Mouse (Mus musculus) myocyte (in vitro differentiated cells): ENCODE data around the gene Hsd17b11.

ENCODE experiments used
- E2F4 ChIP-seq: IDR thresholded peaks from one replicate; pipeline ENCODE4 v1.6.1; 2011; ENCODE audit warnings: mild to moderate bottlenecking, control low read depth, moderate library complexity; ENCODE audit not compliant: insufficient read depth
- MAX ChIP-seq: IDR thresholded peaks from one replicate; pipeline ENCODE4 v1.6.1; 2011; ENCODE audit warnings: low read depth, mild to moderate bottlenecking, control low read depth
- MYOD1 ChIP-seq, 3 experiments: IDR thresholded peaks; one replicate each; pipeline ENCODE4 v1.6.1; 2011; ENCODE audit warnings: control low read depth in 2 of 3, low read depth in 2 of 3, mild to moderate bottlenecking in 2 of 3, moderate library complexity in 1 of 3; ENCODE audit not compliant: insufficient read length in 2 of 3, control insufficient read depth in 1 of 3
- MYOG ChIP-seq, 3 experiments: IDR thresholded peaks; one replicate each; pipeline ENCODE4 v1.6.1; 2011; ENCODE audit warnings: control low read depth in 2 of 3, low read depth in 2 of 3, mild to moderate bottlenecking in 2 of 3; ENCODE audit not compliant: insufficient read length in 2 of 3, control insufficient read depth in 1 of 3, insufficient read depth in 1 of 3
- POLR2A ChIP-seq: IDR thresholded peaks from one replicate; pipeline ENCODE4 v1.6.1; 2011; ENCODE audit warnings: low read depth, mild to moderate bottlenecking, control low read depth, moderate library complexity; ENCODE audit not compliant: insufficient read length
- POLR2AphosphoS2 ChIP-seq: IDR thresholded peaks from one replicate; pipeline ENCODE4 v1.6.1; 2011; ENCODE audit warnings: low read depth, control low read depth; ENCODE audit not compliant: insufficient read length
- TCF12 ChIP-seq: IDR thresholded peaks from one replicate; pipeline ENCODE4 v1.6.1; 2011; ENCODE audit warnings: mild to moderate bottlenecking, control low read depth; ENCODE audit not compliant: poor library complexity, insufficient read depth, severe bottlenecking

- TF ChIP-seq POLR2AphosphoS2: no peak
- no peak for TF ChIP-seq POLR2A
- TF ChIP-seq MAX: no peak
- no peak for TF ChIP-seq MYOD1 (IDR thresholded peaks at IDR 0.05; ENCODE audit: control insufficient read depth in 1 of 3, insufficient read length in 2 of 3, low read depth in 2 of 3)
- no peak for TF ChIP-seq TCF12
- no peak for TF ChIP-seq MYOG (IDR thresholded peaks at IDR 0.05; ENCODE audit: control insufficient read depth in 1 of 3, insufficient read depth in 1 of 3, insufficient read length in 2 of 3, low read depth in 2 of 3)
- no peak for TF ChIP-seq E2F4
These were observed 31.2 kb upstream of the Hsd17b11 start for GRCm38 (mm10) chr5:104052956-104053355.
